Mouse (Mus musculus): ENCODE measurements around the gene Pprc1. TPM values are rescaled to one million over a fixed set of nuclear protein-coding genes. Genes with fewer than 3 reads are reported as not detected.

Gene Pprc1
- total and polyA plus RNA-seq, 2 experiments from 2014 or later, result 10.6 to 11.3 TPM

- Histone ChIP-seq H3K36me3 (ENCODE audit: insufficient read depth) (no peaks in the 10 kb centered on the region), H3K9ac (no peak overlapping the region), H3K9me3 (ENCODE audit: low read length) (no peaks in the 10 kb centered on the region), H3K4me1 (ENCODE audit: insufficient read depth) (no peaks in the 10 kb centered on the region), H3K4me2 (ENCODE audit: low read depth) (no peak overlapping the region), H3K27me3 (ENCODE audit: insufficient read depth, low read length) (no peaks in the 10 kb centered on the region), H3K27ac (ENCODE audit: low read depth, low read length) (no peak overlapping the region), H3K4me3 (ENCODE audit: low read depth, low read length) (no peak overlapping the region)
- no peak for DNase-seq
- TF ChIP-seq CTCF (IDR thresholded peaks at IDR 0.05; ENCODE audit: low read depth), result no peak
- ATAC-seq, result no peak
- WGBS, result 94% methylated on average over 2 of the region's 2 CpGs
Observed at GRCm38 (mm10) chr19:46094144-46094543, 49.5 kb downstream of the Pprc1 start.

DNA sequence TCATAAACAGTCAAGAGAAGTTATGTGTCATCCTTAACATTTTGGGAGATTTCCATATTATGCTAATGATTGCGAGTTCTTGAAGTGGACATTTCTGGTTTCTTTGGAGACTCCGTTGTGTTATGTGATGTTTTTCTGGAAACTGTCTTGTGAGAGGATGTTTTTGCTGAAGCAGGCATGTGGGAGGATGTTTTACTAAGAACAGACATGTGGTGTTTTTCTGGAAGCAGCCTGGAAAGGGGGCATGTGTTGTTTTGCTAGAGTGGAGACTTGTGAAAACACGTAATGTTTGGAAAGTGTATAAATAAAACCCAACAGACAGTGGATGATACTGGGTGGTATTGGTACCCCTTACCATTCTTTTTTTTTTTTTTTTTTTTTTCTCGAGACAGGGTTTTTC is 50.6 kb downstream of the Pprc1 start:
- H3K4me1 ChIP-seq (ENCODE audit: insufficient read depth), result no peaks in the 10 kb centered on the region
- DNase-seq (no peak), ATAC-seq (no peak)
- H3K4me2 ChIP-seq (ENCODE audit: low read depth), result no peak overlapping the region
- no peak overlapping the region for H3K4me3 ChIP-seq (ENCODE audit: low read depth, low read length)
- no peaks in the 10 kb centered on the region for H3K9me3 ChIP-seq (ENCODE audit: low read length)
- H3K36me3 ChIP-seq (ENCODE audit: insufficient read depth), result no peaks in the 10 kb centered on the region
- no peak overlapping the region for H3K9ac ChIP-seq
- no peak overlapping the region for H3K27ac ChIP-seq (ENCODE audit: low read depth, low read length)
- TF ChIP-seq CTCF (IDR thresholded peaks at IDR 0.05; ENCODE audit: low read depth), result no peak
- WGBS, result 81% methylated on average over 3 of the region's 4 CpGs
- H3K27me3 ChIP-seq (ENCODE audit: insufficient read depth, low read length), result no peaks in the 10 kb centered on the region

DNA sequence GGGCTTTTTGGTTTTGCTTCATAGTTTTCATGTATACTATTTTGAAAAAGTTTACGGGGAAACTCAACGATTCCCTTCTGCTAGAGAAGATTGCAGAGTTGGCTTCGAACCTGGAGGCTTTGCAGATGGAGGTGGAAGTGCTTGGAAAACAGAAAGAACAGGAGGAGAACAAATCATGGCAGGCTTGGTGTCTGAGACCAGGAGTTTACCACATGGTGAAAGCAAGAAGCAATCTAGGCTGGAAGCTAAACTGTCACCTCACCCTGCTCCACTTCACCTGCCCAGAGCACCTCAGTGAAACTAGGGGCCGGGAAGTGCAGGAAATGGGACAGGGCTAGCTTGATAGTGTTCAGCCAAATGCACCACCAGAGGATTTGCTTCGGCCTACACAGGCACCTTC is 51.7 kb downstream of the Pprc1 start:
- Histone ChIP-seq H3K27me3 (ENCODE audit: insufficient read depth, low read length) (no peaks in the 10 kb centered on the region), H3K9me3 (ENCODE audit: low read length) (no peaks in the 10 kb centered on the region), H3K9ac (no peak overlapping the region), H3K36me3 (ENCODE audit: insufficient read depth) (no peaks in the 10 kb centered on the region), H3K4me3 (ENCODE audit: low read depth, low read length) (no peak overlapping the region), H3K4me1 (ENCODE audit: insufficient read depth) (no peaks in the 10 kb centered on the region), H3K4me2 (ENCODE audit: low read depth) (no peak overlapping the region), H3K27ac (ENCODE audit: low read depth, low read length) (no peak overlapping the region)
- TF ChIP-seq CTCF (IDR thresholded peaks at IDR 0.05; ENCODE audit: low read depth), result no peak
- no peak for DNase-seq
- no peak for ATAC-seq
- WGBS, result 89% methylated on average over 5 of the region's 5 CpGs

DNA sequence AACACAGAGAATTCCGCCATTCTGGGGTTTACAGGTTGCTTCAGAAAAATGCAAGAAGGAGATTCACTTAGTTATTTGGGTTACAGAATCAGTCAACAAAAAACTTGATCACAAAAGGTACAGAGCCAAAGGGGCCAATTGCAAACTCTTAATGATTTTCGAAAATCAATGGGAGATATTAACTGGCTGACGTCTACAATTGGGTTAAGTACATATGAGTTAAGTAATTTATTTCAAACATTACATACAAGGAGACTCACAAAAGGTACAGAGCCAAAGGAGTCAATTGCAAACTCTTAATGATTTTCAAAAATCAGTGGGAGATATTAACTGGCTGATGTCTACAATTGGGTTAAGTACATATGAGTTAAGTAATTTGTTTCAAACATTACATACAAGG is 54.9 kb downstream of the Pprc1 start:
- Histone ChIP-seq H3K36me3 (ENCODE audit: insufficient read depth) (no peaks in the 10 kb centered on the region), H3K27ac (ENCODE audit: low read depth, low read length) (no peak overlapping the region), H3K4me1 (ENCODE audit: insufficient read depth) (no peaks in the 10 kb centered on the region), H3K4me2 (ENCODE audit: low read depth) (no peak overlapping the region), H3K4me3 (ENCODE audit: low read depth, low read length) (no peak overlapping the region), H3K9me3 (ENCODE audit: low read length) (no peaks in the 10 kb centered on the region), H3K27me3 (ENCODE audit: insufficient read depth, low read length) (no peaks in the 10 kb centered on the region), H3K9ac (no peak overlapping the region)
- ATAC-seq (no peak), DNase-seq (no peak)
- 96% methylated on average over 3 of the region's 3 CpGs for WGBS
- no peak for TF ChIP-seq CTCF (IDR thresholded peaks at IDR 0.05; ENCODE audit: low read depth)

GRCm38 (mm10) chr19:46103437-46104186 is 58.9 kb downstream of the Pprc1 start:
- 82% methylated on average over 6 of the region's 6 CpGs for WGBS
- H3K27ac ChIP-seq (ENCODE audit: low read depth, low read length), result no peak overlapping the region

GRCm38 (mm10) chr19:46104187-46104557 is 59.5 kb downstream of the Pprc1 start:
- 87% methylated on average over 2 of the region's 2 CpGs for WGBS
- H3K4me3 ChIP-seq (ENCODE audit: low read depth, low read length), result no peak overlapping the region
- H3K9ac ChIP-seq, result no peak overlapping the region
- H3K9me3 ChIP-seq (ENCODE audit: low read length), result no peaks in the 10 kb centered on the region
- H3K36me3 ChIP-seq (ENCODE audit: insufficient read depth), result no peaks in the 10 kb centered on the region
- TF ChIP-seq CTCF (IDR thresholded peaks at IDR 0.05; ENCODE audit: low read depth), result no peak
- H3K27me3 ChIP-seq (ENCODE audit: insufficient read depth, low read length), result no peaks in the 10 kb centered on the region
- H3K4me1 ChIP-seq (ENCODE audit: insufficient read depth), result no peaks in the 10 kb centered on the region
- no peak overlapping the region for H3K4me2 ChIP-seq (ENCODE audit: low read depth)
- H3K27ac ChIP-seq (ENCODE audit: low read depth, low read length), result no peak overlapping the region
- ATAC-seq (no peak), DNase-seq (no peak)

More at GRCm38 (mm10) chr19:46103437-46104186, 58.9 kb downstream of the Pprc1 start:
- H3K4me2 ChIP-seq (ENCODE audit: low read depth), result no peak overlapping the region
- no peaks in the 10 kb centered on the region for H3K36me3 ChIP-seq (ENCODE audit: insufficient read depth)
- no peaks in the 10 kb centered on the region for H3K27me3 ChIP-seq (ENCODE audit: insufficient read depth, low read length)
- no peak overlapping the region for H3K4me3 ChIP-seq (ENCODE audit: low read depth, low read length)
- ATAC-seq (no peak), DNase-seq (no peak)
- no peaks in the 10 kb centered on the region for H3K9me3 ChIP-seq (ENCODE audit: low read length)
- H3K9ac ChIP-seq, result no peak overlapping the region
- H3K4me1 ChIP-seq (ENCODE audit: insufficient read depth), result no peaks in the 10 kb centered on the region
- TF ChIP-seq CTCF (IDR thresholded peaks at IDR 0.05; ENCODE audit: low read depth), result no peak

DNA sequence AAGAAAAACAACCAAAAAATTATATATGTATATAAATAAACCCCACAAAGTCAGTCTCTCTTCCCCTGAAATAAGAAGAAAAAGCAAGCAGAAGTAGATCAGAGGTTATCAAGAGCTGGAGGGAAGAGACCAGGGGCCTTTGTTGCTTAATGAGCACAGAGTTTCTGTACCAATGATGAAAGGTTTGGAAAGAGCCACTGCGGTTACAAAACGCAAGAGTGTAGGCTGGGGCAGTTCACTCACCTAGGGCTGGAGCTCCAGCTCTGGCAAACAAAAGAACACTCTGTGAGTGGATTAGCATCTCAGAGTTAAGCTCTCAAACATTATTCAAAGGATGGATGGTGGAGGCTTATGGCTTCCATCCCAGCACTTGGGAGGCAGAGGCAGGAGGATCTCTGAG is 65.5 kb downstream of the Pprc1 start:
- Histone ChIP-seq H3K9me3 (ENCODE audit: low read length) (no peaks in the 10 kb centered on the region), H3K27ac (ENCODE audit: low read depth, low read length) (no peak overlapping the region), H3K4me3 (ENCODE audit: low read depth, low read length) (no peak overlapping the region), H3K27me3 (ENCODE audit: insufficient read depth, low read length) (no peaks in the 10 kb centered on the region), H3K4me2 (ENCODE audit: low read depth) (no peak overlapping the region), H3K9ac (no peak overlapping the region), H3K36me3 (ENCODE audit: insufficient read depth) (no peaks in the 10 kb centered on the region), H3K4me1 (ENCODE audit: insufficient read depth) (no peaks in the 10 kb centered on the region)
- no peak for TF ChIP-seq CTCF (IDR thresholded peaks at IDR 0.05; ENCODE audit: low read depth)
- ATAC-seq (no peak), DNase-seq (no peak)
- WGBS, result 60% methylated on average over 2 of the region's 2 CpGs

All from forebrain, postnatal 0 days (tissue).